Mouse (Mus musculus): ENCODE measurements around the gene Rhag. TPM values are rescaled to one million over a fixed set of nuclear protein-coding genes. Genes with fewer than 3 reads are reported as not detected.

Gene Rhag
- polyA plus RNA-seq, 1 experiment, result not detected

GRCm38 (mm10) chr17:40877741-40878140 lies 66.8 kb downstream of the Rhag start:
- H3K4me3 ChIP-seq (replicated peaks; ENCODE audit: insufficient read depth, low read depth, low read length), result no peak overlapping the region
- no peak for DNase-seq
- H3K4me1 ChIP-seq (ENCODE audit: control insufficient read depth, insufficient read depth, low read length), result no peaks in the 10 kb centered on the region
- no peaks in the 10 kb centered on the region for H3K27me3 ChIP-seq (ENCODE audit: control insufficient read depth, insufficient read depth, low read length)
- no peak overlapping the region for H3K27ac ChIP-seq (ENCODE audit: insufficient read depth, low read length)
- TF ChIP-seq POLR2A (IDR thresholded peaks at IDR 0.05; ENCODE audit: borderline replicate concordance, insufficient read depth, low read length) (no peak), CTCF (IDR thresholded peaks at IDR 0.05; ENCODE audit: borderline replicate concordance, insufficient read depth, low read depth, low read length) (no peak)
- WGBS, result 51% methylated on average over 3 of the region's 3 CpGs

DNA sequence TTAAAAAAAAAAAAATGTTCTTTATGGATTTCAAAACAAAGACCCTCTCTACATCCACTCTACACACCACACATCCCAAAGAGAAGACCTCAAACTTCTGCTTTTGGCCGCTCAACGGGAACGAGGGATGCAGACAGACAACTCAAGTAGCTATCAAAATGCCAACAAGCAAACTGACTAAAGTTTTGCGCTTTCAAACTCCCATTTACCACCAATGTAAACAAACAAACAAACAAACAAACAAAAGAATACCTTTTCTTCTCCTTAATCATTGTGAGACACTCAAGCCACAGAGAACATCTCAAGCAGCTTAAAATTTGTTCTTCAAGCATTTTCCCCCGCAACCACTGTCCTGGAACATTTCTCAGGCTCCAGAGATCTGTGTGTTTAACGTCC lies 68.6 kb downstream of the Rhag start:
- Histone ChIP-seq H3K4me1 (ENCODE audit: control insufficient read depth, insufficient read depth, low read length) (no peaks in the 10 kb centered on the region), H3K27me3 (ENCODE audit: control insufficient read depth, insufficient read depth, low read length) (no peaks in the 10 kb centered on the region), H3K27ac (ENCODE audit: insufficient read depth, low read length) (no peak overlapping the region), H3K4me3 (replicated peaks; ENCODE audit: insufficient read depth, low read depth, low read length) (peak overlapping the region; percentile 27)
- 28% methylated on average over 6 of the region's 6 CpGs for WGBS
- TF ChIP-seq CTCF (IDR thresholded peaks at IDR 0.05; ENCODE audit: borderline replicate concordance, insufficient read depth, low read depth, low read length) (no peak), POLR2A (IDR thresholded peaks at IDR 0.05; ENCODE audit: borderline replicate concordance, insufficient read depth, low read length) (no peak)
- no peak for DNase-seq

GRCm38 (mm10) chr17:40879924-40880691 lies 69.2 kb downstream of the Rhag start, which contains the start of gene 9130008F23Rik:
TSS of gene 9130008F23Rik (minus strand) at chr17:40880559.
- no peak for TF ChIP-seq CTCF (IDR thresholded peaks at IDR 0.05; ENCODE audit: borderline replicate concordance, insufficient read depth, low read depth, low read length)
- Histone ChIP-seq H3K27ac (ENCODE audit: insufficient read depth, low read length) (no peak within 1 kb of the TSS), H3K4me1 (ENCODE audit: control insufficient read depth, insufficient read depth, low read length) (no peaks in the 10 kb centered on the region), H3K4me3 (replicated peaks; ENCODE audit: insufficient read depth, low read depth, low read length) (peak within 1 kb of the TSS; percentile 27), H3K27me3 (ENCODE audit: control insufficient read depth, insufficient read depth, low read length) (no peaks in the 10 kb centered on the region)
- under 1% methylated on average over 40 of the region's 40 CpGs for WGBS
- peak; percentile 2 to 15 for DNase-seq

DNA sequence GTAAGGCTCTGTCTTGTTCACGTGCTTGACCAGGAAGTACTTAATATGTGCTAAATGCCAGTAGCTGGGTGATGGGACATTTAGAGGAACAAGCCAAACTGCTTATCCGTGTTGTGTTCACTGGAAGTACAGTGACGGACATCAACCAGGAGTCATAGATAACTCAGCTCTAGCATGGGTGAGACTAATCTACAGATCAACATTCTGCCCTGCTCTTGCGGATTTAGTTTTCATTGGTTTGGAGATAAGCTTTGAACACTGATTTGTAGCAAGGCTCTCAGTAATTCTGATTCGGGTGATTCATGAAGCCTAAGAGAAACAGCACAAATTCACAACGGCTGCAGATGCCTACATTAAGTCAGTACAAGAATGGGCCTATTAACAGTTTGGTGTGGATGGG lies 71.2 kb downstream of the Rhag start:
- TF ChIP-seq CTCF (IDR thresholded peaks at IDR 0.05; ENCODE audit: borderline replicate concordance, insufficient read depth, low read depth, low read length) (no peak), POLR2A (IDR thresholded peaks at IDR 0.05; ENCODE audit: borderline replicate concordance, insufficient read depth, low read length) (no peak)
- Histone ChIP-seq H3K4me3 (replicated peaks; ENCODE audit: insufficient read depth, low read depth, low read length) (no peak overlapping the region), H3K27me3 (ENCODE audit: control insufficient read depth, insufficient read depth, low read length) (no peaks in the 10 kb centered on the region), H3K4me1 (ENCODE audit: control insufficient read depth, insufficient read depth, low read length) (no peaks in the 10 kb centered on the region), H3K27ac (ENCODE audit: insufficient read depth, low read length) (no peak overlapping the region)
- no peak for DNase-seq
- 98% methylated on average over 6 of the region's 6 CpGs for WGBS

DNA sequence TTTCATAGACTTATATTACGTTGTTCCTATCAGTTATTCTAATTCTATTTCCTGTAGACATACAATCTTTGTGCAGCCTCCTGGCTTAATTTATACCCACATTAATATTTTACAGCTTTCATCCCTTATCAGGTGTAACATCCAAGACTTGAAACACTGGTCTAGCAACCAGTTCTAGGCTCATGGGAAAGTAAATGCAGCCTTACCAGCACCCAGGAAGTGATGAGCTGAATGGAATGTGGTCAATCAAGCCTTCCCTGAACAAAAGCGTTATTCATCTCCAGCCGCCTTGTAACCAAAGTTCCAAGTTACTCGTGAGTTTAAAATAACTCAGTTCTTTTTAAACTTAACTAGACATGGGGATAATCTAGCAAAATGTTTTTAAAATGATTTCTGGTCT lies 74.2 kb downstream of the Rhag start:
- 85% methylated on average over 4 of the region's 4 CpGs for WGBS
- no peak for DNase-seq
- no peaks in the 10 kb centered on the region for H3K27me3 ChIP-seq (ENCODE audit: control insufficient read depth, insufficient read depth, low read length)
- no peak overlapping the region for H3K4me3 ChIP-seq (replicated peaks; ENCODE audit: insufficient read depth, low read depth, low read length)
- TF ChIP-seq CTCF (IDR thresholded peaks at IDR 0.05; ENCODE audit: borderline replicate concordance, insufficient read depth, low read depth, low read length) (no peak), POLR2A (IDR thresholded peaks at IDR 0.05; ENCODE audit: borderline replicate concordance, insufficient read depth, low read length) (no peak)
- H3K27ac ChIP-seq (ENCODE audit: insufficient read depth, low read length), result no peak overlapping the region
- no peaks in the 10 kb centered on the region for H3K4me1 ChIP-seq (ENCODE audit: control insufficient read depth, insufficient read depth, low read length)

DNA sequence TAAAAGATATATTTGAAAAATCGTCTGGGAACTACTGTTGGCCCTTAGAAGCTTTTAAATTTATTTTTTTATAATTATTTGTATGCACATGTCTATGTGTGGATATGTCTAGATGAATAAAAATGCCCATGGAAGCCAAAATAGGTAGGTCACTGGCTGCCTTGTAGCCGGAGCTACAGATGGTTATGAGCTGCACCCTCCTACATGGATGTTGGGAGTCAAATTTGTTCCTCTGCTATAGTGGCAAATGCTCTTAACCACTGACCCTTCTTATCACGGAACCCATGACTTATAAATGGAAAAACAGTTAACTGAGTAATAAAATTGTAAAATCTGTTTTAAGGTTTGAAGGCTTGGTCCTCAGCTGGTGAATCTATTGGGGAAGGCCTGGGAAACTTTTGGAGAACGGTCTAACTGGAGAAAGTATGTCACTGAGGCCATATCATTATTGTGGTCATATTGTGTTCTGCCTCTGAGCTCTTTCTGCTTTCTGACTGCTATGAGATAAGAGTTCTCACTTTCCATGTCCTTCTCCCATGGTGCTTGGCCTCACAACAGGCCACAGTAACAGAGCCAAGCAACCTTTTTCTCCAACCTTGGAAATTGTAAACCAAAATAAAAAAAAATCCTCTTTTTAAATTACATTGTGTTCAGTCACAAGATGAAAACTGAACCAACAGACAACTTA lies 77.1 kb downstream of the Rhag start:
- DNase-seq, result no peak
- H3K27me3 ChIP-seq (ENCODE audit: control insufficient read depth, insufficient read depth, low read length), result no peaks in the 10 kb centered on the region
- no peaks in the 10 kb centered on the region for H3K4me1 ChIP-seq (ENCODE audit: control insufficient read depth, insufficient read depth, low read length)
- WGBS, result 75% methylated on average over 4 of the region's 4 CpGs
- no peak overlapping the region for H3K27ac ChIP-seq (ENCODE audit: insufficient read depth, low read length)
- no peak for TF ChIP-seq POLR2A (IDR thresholded peaks at IDR 0.05; ENCODE audit: borderline replicate concordance, insufficient read depth, low read length)
- no peak for TF ChIP-seq CTCF (IDR thresholded peaks at IDR 0.05; ENCODE audit: borderline replicate concordance, insufficient read depth, low read depth, low read length)
- no peak overlapping the region for H3K4me3 ChIP-seq (replicated peaks; ENCODE audit: insufficient read depth, low read depth, low read length)

Other genes starting within 250 kb of the Rhag start
- not detected in 2 replicates for gene Esp6, start 249.6 kb upstream of the Rhag start, polyA plus RNA-seq (2012; rRNA removed)
- not detected in 2 replicates for gene Esp4, start 212.5 kb upstream of the Rhag start, polyA plus RNA-seq (2012; rRNA removed)
- gene Esp3, start 179.1 kb upstream of the Rhag start, polyA plus RNA-seq (2012; rRNA removed), result not detected in 2 replicates
- not detected in 2 replicates for gene Esp1, start 84.0 kb upstream of the Rhag start, polyA plus RNA-seq (2012; rRNA removed)
- not detected in 2 replicates for gene Crisp2, start 4.1 kb upstream of the Rhag start, polyA plus RNA-seq (2012; rRNA removed)
- 0.21 and 0.27 TPM in 2 replicates for gene 9130008F23Rik, start 69.4 kb downstream of the Rhag start, polyA plus RNA-seq (2012; rRNA removed)
- not detected in 2 replicates for gene Glyatl3, start 103.2 kb downstream of the Rhag start, polyA plus RNA-seq (2012; rRNA removed)
- 24.2 and 26.8 TPM in 2 replicates for gene Mut, start 123.6 kb downstream of the Rhag start, polyA plus RNA-seq (2012; rRNA removed)
- gene Cenpq, start 123.9 kb downstream of the Rhag start, polyA plus RNA-seq (2012; rRNA removed), result 4.7 and 4.8 TPM in 2 replicates